Mouse (Mus musculus) ovary, adult 18-20 months (tissue): ENCODE measurements around the gene Pvalb.

ENCODE experiments used
- DNase-seq: peaks from one replicate; pipeline ENCODE4 v3.0.0; 2022; ENCODE audit warnings: low spot score, mixed read lengths

The Pvalb gene

DNA sequence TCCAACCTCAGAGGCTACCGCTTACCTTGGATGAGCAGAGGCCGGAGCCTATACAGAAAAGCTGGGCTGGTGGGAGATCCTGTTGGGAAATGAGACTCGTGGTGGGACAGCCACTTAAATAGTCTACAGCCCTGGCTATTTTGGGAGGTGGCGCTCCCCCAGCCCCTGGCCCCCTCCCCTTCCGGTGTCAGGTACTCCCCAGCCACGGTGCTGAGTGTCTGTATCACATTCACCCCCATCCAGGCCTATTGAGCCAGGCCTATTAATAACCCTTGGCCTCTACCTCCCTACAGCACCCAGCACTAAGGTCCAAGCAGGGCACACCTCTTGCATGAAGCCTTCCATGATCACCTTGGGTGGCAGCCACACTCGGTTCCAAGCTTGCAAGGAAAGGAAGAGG, at the start of gene Pvalb:
Gene Pvalb (minus strand): TSS at position 89 of the 400 bp plus-strand sequence.
- no peak for DNase-seq

DNA sequence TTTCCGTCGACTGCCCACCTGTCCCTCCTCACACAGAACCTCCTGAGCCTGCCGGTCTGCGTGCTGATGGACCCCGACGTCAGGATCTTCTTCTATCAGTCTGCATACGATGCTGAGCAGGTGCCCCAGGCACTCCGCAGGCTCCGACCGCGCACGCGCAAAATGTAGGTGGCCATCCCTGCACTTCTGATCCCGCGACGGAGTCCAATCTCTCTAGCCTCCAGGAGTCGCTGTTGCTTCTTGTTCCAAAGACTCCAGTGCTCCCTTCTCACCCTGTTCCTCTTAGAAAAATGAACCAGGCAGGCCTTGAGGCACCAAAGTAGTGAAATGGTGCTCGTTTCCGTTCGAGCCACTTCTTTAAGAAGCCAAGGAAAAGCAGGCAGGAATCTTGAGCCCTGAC, 48.6 kb upstream of the Pvalb start:
- no peak for DNase-seq

DNA sequence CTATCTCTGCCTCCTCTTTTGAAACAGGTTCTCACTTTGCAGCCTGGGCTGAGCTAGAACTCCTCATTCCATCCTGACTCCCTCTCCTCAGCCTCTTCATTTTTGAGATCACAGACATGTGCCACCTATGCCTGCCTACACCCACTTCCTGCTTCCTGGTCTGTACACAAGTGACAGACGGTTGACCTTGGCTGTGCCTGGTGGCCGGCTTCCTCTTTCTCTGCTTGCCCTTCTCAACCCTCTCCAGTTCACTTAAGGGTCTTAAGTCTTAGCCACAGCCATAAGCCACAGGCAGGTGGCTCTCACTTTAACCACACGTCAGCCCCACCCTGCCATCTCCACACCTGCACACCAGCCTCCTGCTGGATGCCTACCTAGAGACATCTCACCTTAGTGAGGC, 42.2 kb upstream of the Pvalb start:
- DNase-seq = no peak

DNA sequence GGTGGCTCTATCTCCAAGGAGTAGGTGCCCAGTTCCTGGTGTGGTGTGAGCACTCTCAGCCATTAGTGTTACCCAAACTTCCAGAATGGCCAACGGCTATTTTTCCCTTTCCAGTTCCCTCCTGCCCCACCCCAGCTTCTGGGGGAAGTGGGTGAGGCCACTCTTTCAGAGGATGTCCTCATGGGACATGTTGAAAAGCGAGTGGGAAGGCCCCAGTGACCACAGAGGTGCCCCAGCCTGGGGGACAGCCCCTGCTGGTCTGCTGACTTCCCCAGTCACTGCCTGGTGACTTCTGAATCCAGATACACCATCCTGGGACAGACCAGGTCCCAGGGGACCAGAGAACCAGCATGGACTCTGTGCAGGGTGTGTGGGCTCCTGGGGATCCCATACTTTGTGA, 41.5 kb upstream of the Pvalb start:
- DNase-seq = no peak

DNA sequence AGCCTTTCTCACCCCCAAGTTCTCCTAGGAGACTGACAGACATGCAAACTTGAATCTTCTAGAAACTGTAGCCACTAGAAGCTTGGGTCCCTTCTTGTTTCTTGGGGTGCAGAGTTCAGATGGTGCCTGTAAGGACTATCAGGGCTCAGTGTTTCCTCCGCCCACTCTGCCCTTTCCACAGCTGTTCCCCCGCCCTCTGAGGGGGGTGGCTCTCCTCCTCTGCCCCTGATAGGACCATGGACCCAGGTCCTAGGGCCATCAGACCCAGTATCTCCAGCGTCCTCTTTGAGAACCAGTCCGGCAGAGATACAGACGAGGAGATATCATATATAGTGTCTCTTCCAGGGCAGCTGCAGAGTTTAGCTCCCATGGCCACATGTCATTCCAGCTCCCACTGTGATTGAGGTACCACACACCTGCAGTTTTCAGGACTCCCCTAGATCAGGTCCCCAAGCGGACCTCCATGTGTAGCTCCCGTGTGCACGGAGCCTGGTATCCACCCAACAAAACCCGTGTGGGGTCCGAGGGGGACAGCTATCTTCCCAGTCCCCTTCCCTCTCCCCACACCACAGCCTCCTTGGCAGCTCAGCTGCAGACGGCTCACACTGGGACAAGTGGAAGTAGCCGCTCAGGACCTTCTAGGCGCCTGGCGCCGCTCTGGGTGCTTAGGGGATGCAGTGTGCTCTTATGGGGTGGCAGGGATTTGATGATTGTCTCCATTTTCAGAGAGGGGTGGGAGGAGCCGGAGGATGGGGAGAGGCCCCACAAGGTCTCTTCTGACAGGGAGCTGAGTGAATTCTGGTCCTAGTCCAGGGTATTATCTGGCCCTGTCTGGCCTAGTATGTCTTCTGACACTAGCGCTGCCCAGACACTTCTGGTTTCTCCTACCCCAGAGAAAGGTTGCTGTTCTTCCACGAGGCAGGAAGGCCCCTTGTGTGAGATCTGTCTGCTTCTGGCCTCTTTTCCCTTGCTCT, 40.2 kb upstream of the Pvalb start:
- DNase-seq = no peak

DNA sequence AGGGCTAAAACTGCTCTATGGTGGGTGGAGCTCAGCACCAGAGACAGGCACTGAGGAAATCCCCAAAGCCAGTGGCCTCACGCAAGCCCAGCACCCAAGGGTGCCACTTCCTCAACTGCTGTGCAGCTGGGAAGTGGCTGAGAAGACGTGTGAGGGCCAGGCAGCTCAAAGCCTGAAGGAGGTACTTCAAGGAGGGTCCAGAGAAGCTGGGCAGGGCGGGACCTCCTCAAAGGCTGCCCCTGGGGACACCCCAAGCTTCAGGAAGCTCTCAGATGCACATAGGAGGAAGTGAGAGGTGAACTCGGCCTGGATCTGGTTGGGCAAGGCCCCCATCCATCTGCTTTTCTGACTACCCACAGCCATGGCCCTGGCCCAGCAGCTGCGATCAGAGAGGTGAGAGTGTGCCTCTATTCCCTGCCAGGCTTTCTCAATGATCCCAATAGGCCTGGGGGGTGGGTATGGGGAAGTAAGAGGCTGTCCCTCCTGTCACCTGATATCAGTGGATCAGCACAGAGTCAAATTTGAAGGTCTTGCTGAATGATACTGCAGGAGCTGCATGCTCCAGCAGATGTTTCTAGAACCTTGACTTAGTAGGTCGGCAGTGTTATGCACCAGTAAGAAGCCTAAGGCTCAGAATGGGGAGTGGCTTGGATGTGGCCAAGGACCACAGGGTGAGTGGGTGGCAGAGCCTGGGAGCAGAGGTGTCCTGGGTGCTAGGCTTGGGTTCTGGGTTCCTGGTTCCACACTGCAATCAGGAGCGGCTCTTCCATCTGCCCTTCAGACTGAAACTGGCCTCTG, 38.7 kb upstream of the Pvalb start, which contains the start of gene Ncf4:
Gene Ncf4 (plus strand): TSS at position 107 of the 798 bp plus-strand sequence.
- DNase-seq = no peak

DNA sequence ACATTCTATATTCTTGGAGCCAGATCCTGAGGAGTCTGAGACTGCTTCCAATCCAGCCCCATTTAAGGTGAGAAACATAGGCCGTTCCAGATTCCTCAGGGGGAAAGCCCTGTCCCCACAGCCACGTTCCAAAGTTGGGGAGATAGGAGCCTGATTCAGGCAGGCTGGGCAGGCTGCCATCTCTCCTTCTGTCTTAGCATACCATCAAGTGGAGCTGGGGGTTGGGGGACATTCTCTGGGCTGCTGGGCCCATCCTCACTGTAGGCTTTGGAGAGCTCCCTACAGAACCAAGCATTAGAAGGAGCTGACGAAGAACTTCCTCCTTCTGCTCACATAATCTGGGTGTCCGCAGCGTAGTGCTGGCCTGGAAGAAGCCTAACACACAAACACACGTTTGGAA, 37.6 kb upstream of the Pvalb start:
- DNase-seq = no peak

DNA sequence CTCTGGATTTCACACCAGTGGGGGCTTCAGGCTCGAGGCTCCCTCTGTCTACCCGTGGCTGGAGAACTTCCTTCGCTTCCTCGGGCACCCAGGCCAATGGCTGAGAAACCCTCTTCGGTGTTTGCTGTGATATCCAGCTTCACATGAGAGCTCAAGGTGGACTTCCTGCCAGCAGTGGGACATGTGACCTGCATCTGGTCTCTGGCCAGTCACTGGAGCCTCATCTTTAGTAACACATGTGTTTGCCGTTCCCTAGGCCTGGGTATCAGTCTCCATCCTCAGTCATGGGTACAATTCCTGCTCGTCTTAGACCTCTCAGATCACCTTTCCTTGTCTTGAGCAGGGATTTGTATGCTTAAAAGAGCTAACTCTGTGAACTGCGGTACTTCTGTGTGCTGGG, 36.9 kb upstream of the Pvalb start:
- no peak for DNase-seq

DNA sequence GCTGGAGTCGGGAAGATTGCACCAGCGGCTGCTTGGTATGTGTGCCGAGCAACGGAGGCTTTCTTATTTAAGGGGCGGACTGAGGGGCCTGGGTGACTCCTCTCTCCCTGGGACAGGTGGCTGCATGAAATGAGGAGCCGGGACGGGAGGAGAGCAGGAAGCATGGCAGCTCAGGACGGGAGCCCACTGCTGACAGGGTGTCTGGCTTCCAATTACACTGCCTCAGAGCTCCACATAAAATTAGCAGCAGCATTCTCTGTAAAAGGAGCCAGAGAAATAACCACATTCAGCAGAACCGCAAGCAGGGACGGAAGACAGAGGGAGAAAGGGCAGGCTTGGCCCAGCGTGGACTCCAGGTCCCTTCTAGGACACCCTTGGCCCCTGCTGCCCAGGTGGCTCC, 35.1 kb upstream of the Pvalb start:
- no peak for DNase-seq

DNA sequence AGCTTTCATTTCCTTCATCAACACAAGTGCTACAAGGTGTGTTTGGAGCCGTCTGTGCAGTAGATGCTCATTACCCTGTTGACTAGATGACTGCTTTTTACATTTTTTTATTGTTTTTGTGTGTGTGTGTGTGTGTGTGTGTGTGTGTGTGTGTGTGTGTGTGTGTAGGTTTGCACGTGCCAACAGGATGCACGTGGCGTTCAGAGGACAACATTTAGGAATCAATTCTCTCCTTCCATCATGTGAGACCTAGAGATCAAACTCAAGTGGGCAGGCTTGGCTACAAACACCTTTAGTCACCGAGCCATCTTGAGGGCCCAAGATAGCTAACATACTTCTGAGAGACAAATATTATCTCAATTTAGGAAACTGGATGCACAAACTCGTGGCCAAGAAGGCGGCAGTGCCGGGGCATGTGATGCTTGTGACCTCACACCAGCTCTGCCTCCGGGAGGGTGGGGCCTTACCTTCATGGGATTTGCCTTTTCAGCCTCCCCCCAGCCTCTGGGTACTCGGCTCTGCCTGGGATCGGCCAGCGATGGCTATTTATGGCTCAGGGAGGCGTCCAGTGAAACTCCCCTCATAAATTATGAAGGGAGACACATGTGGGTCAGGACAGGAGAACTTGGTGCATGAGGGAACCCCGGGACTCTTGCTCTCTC, 33.9 kb upstream of the Pvalb start:
- no peak for DNase-seq

DNA sequence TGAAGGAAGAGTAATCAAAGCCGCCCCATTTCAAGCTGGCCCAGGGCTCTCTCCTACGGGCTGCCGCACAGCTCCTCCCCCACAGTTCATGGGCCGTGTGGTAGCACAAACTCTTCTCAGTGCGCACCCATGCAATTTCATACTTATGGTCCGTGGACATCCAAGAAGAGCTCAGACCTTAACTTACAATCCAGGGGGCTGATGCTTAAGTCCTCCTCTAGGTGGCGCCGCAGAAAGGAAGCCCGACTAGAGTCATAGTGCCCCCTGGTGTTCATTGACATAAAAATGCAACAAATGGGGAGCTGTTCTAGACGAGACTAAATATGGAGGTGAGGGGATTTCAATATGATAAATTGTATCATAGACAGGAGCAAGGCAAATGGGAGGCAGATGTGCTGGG, 33.3 kb upstream of the Pvalb start:
- DNase-seq = no peak

DNA sequence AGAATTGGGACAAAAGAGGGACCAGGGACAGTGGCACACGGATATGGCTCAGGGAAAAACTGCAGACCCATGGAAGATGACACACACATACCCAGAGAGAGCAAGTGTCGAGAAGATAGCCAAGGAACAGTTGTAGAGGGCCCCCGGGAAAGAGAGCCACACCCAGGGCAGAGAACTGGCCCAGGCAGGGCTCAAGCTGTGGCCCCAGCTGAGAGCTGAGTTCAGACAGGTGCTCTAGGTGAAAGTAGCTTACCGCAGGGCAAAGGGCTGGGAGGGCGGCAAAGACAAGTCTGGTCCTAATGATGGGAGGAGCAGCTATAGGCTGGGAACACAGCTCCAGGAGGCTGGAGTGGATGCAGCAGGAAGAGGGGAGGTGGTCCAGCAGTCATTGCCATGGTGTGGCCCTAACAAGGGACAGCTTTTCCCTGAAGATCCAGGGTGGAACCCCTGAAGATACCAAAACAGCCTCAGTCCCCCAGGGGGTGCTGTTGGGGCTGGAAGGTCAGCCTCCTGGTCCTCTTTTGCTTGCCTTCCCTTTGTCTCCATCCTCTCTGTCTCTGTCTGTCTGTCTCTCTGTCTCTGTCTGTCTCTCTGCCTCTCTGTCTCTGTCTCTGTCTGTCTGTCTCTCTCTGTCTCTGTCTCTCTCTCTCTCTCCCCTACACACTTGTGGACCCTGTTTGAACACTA, 28.8 kb upstream of the Pvalb start:
- no peak for DNase-seq

DNA sequence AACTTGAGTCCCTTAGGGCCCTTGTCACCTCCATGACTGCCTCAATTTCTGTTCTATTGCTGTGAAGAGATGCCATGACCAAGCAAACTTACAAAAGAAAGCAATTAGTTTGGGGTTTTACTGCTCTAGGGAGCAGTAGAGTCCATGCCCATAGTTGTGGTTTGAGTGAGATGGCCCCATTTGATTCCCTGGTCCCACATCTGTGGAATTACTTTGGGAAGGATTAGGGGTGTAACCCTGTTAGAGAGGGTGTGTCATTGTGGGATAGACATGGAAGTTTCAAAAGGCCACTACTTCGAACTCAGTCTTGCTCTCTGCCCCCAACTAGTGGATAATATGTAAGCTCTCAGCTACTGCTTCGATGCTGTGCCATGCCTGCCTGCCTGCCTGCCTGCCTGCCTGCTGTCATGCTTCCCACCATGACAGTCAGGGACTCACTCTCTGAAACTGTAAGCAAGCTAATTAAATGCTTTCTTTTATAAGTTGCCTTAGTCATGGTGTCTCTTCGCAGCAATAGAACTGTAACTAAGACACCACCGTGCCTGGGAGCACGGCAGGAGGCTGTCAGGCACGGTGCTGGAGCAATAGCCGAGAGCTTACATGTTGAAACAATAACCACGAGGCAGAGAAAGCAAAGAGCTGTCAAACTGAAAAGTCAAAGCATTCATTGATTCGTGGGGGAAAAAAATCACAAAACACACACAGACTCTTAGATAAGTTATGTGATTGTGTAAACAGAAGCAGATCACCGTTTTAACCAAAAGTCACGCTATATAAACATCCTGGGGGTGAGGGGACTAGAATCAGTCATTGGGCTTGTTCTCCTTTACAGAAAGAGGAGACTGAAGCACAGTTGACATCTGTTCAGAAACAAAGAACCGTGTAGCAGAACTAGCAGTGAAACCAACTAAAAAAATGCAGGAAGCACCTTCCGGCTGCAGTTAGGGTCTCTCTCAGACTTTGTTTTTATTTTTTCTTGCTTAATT, 25.4 kb upstream of the Pvalb start:
- no peak for DNase-seq

DNA sequence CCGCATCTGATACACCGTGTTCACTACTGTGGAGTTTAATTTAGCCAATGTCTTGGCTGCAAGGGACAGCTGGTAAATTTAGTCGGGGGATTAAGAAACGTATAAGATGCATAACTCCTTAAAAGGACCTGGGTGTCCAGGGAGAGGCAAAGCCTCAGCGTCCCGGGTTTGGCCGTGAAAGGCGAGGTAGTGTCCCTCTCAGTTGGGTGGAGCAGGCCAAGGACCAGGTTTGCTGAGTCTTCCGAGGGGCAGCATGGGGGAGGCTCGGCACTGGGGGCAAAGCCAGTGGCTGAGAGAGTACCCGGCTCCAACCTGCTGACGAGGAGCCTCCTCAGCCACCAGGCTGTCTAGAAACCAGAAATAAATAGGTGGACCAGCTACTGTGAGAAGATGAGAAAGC, 21.6 kb upstream of the Pvalb start:
- no peak for DNase-seq

DNA sequence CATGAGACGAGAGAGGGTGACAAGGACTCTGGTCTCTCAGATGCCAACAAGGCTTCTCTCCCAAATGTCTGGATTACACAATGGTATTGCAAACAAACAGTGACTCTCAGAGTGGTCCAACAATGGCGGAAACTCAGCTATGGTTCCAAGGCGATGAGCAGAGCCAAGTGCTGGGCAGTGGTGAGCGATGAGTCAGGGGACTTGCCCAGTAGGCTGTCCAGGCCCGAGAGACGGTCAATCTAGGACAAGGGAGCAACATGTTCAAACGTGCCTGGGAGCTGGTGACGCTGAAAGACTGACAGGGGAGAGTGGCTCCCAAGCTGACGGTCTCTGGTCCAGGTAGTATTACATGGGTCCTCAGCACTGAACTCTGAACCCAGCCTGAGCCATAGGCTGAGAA, 9.1 kb upstream of the Pvalb start:
- DNase-seq = no peak

DNA sequence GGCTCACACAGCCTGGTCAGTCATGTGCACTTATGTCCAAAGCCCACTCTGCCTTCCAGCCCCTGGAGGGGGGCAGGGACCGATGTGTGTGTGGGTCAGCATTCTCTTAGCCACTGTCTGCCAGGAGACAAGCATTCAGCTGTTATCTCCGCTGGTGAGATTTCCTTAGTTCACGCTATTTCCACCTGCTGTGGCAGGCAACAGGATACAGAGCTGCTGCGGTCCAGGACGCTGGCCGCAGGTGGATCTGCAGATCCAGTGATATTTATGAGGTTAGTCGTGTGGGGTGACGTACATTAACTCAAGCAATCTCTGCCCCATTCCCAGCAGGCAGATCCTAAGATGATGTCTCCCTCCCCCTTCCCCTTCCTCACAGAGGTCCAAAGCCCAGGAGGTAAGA, 5.2 kb upstream of the Pvalb start:
- no peak for DNase-seq

DNA sequence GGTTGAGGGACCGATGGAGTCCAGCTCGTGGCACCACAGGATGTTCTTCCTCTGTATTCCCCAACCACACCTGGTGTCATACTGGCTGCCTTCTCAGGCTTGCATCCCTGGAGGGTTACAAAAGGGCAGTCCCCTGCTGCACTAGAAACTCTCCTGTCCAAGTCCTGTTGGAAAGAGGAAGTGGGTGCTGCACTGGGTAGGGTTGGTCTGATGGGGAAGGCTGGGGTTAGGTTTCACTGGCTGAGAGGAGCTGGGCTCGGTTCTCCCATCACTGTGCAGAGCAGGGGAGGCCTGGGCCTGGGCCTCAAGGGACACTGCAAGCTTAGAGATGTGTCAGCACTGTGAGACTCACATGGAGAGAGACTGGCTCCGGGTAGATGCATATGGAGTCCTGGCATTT, 4.0 kb upstream of the Pvalb start:
- no peak for DNase-seq

DNA sequence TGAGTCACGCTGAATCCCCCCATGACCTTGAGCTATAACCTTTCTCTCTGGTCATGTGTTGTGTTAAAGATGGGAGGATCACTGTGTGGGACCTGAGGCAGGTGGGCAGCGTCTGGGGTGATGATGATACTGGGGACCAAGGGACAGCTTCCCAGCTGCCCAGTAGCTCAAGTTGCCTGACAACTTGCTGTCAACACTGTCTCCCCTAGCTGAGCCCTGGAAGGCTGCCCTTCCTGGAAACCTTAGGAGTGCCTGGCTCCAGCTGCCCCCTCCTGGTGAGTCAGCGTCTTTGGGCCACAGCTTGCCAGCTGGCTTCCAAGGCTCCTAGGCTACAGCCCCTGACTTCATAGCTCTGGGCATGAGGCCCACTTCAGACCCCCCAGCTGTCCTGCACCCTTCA, 1.0 kb downstream of the Pvalb start:
- DNase-seq = no peak

DNA sequence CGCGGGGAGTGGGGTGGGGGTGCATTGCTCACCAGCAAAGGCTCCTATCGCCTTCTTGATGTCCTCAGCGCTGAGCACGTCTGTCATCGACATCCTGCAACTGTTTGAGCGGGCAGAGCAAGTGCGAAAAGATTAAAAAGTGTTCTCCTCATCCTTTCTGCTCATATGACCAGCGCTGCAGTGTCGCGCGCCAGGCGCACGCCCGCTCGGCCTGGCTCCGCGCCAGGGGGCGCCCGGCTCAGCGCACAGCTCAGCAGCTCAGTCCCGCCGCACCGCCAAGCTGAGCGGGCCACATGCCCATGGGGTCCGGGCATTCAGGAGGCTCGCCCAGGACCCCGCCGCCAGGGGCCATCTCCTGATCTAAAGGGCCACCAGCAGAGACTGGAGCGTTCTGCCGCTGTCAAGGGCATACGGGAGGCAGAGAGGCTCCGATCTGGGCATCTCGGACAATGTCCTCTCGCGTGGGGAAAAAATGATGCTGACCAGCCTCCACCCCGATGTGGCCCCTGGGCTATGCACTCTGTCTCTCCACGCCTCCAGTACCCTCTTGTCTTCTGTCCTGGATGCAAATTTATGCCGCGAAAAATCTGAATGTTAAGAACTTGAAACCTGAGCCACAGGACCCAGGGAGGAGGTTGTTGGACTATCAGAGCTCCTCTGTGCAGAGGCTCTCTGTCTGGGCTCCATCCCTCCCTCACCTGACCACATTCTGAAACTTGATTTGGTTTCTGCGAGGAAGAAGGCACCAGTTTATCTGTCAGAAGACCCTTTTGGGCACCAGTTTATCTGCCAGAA, 1.9 kb downstream of the Pvalb start:
- DNase-seq = no peak
